Mouse (Mus musculus): ENCODE results near the gene Il27ra. TPM values are rescaled to one million over a fixed set of nuclear protein-coding genes. Genes with fewer than 3 reads are reported as not detected.

The Il27ra gene
- polyA plus RNA-seq, 1 experiment from 2014 or later, result 0.33 TPM

DNA sequence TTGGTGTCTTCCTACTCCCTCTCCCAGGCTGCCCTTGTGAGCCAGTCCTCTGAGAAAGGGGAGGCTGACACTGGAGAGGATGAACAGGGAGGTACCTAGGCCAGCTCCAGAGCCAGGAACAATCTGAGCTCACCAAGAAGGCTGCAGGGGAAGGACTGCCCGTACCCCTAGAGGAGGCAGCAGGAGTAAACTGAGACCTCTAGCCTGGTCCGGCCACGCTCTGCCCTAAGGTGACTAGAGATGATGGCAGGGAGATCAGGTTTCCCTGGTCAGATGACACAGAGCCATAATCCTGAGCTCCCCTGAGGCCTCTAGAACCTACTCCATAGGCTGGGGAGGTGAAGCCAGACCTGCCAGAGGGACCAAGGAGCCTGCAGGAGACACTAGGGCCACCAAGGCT is 34.5 kb upstream of the Il27ra start:
- H3K27ac ChIP-seq (replicated peaks; ENCODE audit: low read depth, low read length), result no peak overlapping the region
- H3K4me2 ChIP-seq (ENCODE audit: low read length), result no peak overlapping the region
- ATAC-seq (ENCODE audit: low FRiP score, low TSS enrichment), result no peak
- H3K9me3 ChIP-seq (ENCODE audit: control insufficient read depth, low read length), result no peaks in the 10 kb centered on the region
- no peak overlapping the region for H3K9ac ChIP-seq (replicated peaks; ENCODE audit: low read length)
- WGBS, result 91% methylated on average over 3 of the region's 3 CpGs
- peaks cover 11% of the 10 kb centered on the region for H3K4me1 ChIP-seq (ENCODE audit: control insufficient read depth, insufficient read depth, low read length)
- H3K36me3 ChIP-seq (ENCODE audit: control insufficient read depth, insufficient read depth, low read length), result peaks cover 62% of the 10 kb centered on the region
- DNase-seq, result no peak
- no peaks in the 10 kb centered on the region for H3K27me3 ChIP-seq (ENCODE audit: control insufficient read depth, insufficient read depth, low read length)
- H3K4me3 ChIP-seq (replicated peaks; ENCODE audit: low read depth, low read length), result no peak overlapping the region

DNA sequence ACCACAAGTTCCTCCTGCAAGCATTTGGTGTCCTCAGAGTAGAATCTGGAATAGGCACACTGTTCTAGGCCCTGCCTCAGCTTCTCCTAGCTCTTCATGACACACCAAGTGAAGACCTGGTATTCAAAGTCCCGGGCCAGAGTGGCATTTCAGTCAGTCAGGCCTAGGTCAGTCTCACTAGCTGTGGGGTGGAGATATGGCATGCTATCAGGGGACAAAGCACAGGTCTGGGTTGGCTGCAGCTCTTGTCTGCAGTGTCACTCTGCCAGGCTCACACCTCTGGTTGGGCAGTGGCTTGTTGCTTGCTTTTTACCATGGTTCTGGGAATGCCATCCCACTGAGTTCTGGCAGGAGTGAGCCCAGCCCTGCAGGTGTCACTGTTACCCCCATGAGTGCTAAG is 34.0 kb upstream of the Il27ra start:
- ATAC-seq (ENCODE audit: low FRiP score, low TSS enrichment) (no peak), DNase-seq (no peak)
- Histone ChIP-seq H3K9me3 (ENCODE audit: control insufficient read depth, low read length) (no peaks in the 10 kb centered on the region), H3K36me3 (ENCODE audit: control insufficient read depth, insufficient read depth, low read length) (peaks cover 59% of the 10 kb centered on the region), H3K4me2 (ENCODE audit: low read length) (no peak overlapping the region), H3K4me3 (replicated peaks; ENCODE audit: low read depth, low read length) (no peak overlapping the region), H3K4me1 (ENCODE audit: control insufficient read depth, insufficient read depth, low read length) (peaks cover 11% of the 10 kb centered on the region), H3K27ac (replicated peaks; ENCODE audit: low read depth, low read length) (no peak overlapping the region), H3K27me3 (ENCODE audit: control insufficient read depth, insufficient read depth, low read length) (no peaks in the 10 kb centered on the region), H3K9ac (replicated peaks; ENCODE audit: low read length) (no peak overlapping the region)
- WGBS, result 92% methylated on average over 1 of the region's 1 CpGs

DNA sequence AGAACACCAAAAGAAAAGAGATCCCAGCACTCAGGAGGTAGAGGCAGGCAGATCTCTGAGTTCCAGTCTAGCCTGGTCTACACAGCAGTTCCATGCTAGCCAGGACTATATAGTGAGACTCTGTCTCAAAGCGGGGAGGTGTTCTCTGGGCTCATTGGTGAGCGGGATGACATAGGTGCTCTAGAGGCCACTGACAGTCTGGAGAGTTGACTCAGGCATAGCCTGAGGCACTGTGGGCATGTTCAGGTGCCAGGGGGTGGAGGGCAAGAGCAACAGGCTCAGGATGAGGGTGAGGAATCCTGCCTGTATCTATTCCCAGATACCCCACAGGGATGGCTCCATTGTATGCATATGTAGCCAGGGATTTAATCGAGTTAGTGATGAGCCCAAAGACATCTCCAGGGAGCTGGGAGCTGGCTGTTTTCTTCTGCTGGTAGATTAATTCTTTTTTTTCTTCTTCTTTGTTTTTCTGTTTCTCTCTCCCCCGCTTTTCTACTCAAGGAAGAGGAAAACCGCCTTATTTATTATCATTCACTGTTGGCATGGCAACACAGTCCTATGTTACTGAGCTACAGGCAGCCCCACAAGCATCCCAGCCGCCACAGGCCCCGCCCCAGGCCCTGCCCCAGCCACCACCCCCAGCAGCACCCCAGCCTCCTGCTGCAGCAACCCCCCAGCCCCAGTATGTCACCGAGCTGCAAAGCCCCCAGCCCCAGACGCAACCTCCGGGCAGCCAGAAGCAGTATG is 31.0 kb upstream of the Il27ra start:
- Histone ChIP-seq H3K4me2 (ENCODE audit: low read length) (0 out of 2 replicates have a peak overlapping the region, but pooled peaks have one; percentile 18), H3K9me3 (ENCODE audit: control insufficient read depth, low read length) (no peaks in the 10 kb centered on the region), H3K4me1 (ENCODE audit: control insufficient read depth, insufficient read depth, low read length) (peaks cover 20% of the 10 kb centered on the region), H3K27ac (replicated peaks; ENCODE audit: low read depth, low read length) (peak overlapping the region; percentile 73), H3K27me3 (ENCODE audit: control insufficient read depth, insufficient read depth, low read length) (no peaks in the 10 kb centered on the region), H3K9ac (replicated peaks; ENCODE audit: low read length) (no peak overlapping the region; the same call in 1 of the 2 replicates), H3K4me3 (replicated peaks; ENCODE audit: low read depth, low read length) (no peak overlapping the region), H3K36me3 (ENCODE audit: control insufficient read depth, insufficient read depth, low read length) (peaks cover 35% of the 10 kb centered on the region)
- 33% methylated on average over 10 of the region's 10 CpGs for WGBS
- ATAC-seq (ENCODE audit: low FRiP score, low TSS enrichment) (no peak), DNase-seq (peak; percentile 57)

DNA sequence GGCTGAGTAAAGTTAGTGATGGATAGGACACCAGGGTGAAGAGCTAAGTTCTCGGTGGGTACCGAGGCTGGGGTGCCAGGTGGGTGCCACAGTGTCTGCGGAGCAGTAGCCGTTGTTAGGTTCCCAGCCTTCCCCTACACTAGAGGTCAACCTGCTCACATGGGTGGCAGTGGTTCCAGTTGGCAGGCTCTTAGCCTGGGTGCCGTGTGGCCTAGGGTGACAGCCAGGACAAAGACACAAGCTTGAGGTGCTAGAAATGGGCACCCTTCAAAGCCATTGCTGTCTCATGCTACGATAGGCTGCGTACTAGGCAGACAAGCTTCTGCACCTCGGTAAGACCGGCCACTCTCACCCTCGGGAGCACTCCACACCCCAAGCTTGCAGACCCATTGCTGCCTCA is 29.9 kb upstream of the Il27ra start:
- Histone ChIP-seq H3K9ac (replicated peaks; ENCODE audit: low read length) (no peak overlapping the region), H3K4me3 (replicated peaks; ENCODE audit: low read depth, low read length) (no peak overlapping the region), H3K4me2 (ENCODE audit: low read length) (no peak overlapping the region), H3K4me1 (ENCODE audit: control insufficient read depth, insufficient read depth, low read length) (peaks cover 29% of the 10 kb centered on the region), H3K36me3 (ENCODE audit: control insufficient read depth, insufficient read depth, low read length) (peaks cover 28% of the 10 kb centered on the region), H3K9me3 (ENCODE audit: control insufficient read depth, low read length) (no peaks in the 10 kb centered on the region), H3K27ac (replicated peaks; ENCODE audit: low read depth, low read length) (no peak overlapping the region), H3K27me3 (ENCODE audit: control insufficient read depth, insufficient read depth, low read length) (no peaks in the 10 kb centered on the region)
- WGBS, result 87% methylated on average over 10 of the region's 10 CpGs
- ATAC-seq (ENCODE audit: low FRiP score, low TSS enrichment) (no peak), DNase-seq (no peak)

DNA sequence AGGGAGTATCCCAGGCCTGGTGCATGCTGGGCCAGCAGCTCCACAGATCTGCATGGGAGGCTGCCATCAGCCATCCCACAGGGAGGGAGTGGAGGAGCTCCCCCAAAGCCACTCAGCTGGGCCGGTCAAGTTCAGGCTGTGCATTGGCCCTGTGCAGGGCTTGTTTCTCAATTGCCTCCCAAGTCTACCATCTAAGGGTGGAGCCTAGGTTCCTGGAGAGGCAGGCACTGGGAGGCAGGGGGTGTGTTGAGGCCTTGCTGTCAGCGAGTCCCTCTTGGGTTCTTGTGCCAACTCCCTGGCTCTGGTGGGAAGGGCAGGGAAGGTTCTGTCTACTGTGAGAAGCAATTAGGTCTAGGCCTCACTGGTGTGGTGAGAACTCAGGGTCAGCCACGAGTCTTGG is 29.5 kb upstream of the Il27ra start:
- no peak overlapping the region for H3K4me2 ChIP-seq (ENCODE audit: low read length)
- no peak overlapping the region for H3K9ac ChIP-seq (replicated peaks; ENCODE audit: low read length)
- H3K36me3 ChIP-seq (ENCODE audit: control insufficient read depth, insufficient read depth, low read length), result peaks cover 24% of the 10 kb centered on the region
- H3K4me3 ChIP-seq (replicated peaks; ENCODE audit: low read depth, low read length), result no peak overlapping the region
- H3K27me3 ChIP-seq (ENCODE audit: control insufficient read depth, insufficient read depth, low read length), result no peaks in the 10 kb centered on the region
- H3K9me3 ChIP-seq (ENCODE audit: control insufficient read depth, low read length), result no peaks in the 10 kb centered on the region
- WGBS, result 67% methylated on average over 3 of the region's 3 CpGs
- ATAC-seq (ENCODE audit: low FRiP score, low TSS enrichment) (no peak), DNase-seq (no peak)
- H3K27ac ChIP-seq (replicated peaks; ENCODE audit: low read depth, low read length), result no peak overlapping the region
- peaks cover 29% of the 10 kb centered on the region for H3K4me1 ChIP-seq (ENCODE audit: control insufficient read depth, insufficient read depth, low read length)

DNA sequence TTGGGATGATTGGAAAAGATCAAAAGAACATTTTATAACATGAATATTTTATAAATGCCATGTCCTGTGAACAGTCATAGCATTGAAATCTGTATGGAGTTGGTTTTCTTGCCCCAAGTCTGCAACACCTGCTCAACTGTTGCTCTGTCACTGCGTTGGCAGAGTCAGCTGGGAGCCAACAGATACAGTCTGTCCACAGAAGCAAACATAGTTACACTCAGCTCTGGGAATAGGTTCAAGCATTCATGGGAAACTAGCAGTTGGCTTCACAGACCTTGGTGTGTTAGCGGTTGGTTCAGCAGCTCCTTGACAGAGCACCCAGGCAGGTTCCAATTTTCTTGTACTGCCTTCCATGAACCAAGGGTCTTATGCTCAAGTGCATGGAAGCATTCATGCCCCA is 28.3 kb upstream of the Il27ra start:
- Histone ChIP-seq H3K9me3 (ENCODE audit: control insufficient read depth, low read length) (no peaks in the 10 kb centered on the region), H3K36me3 (ENCODE audit: control insufficient read depth, insufficient read depth, low read length) (peaks cover 14% of the 10 kb centered on the region), H3K4me2 (ENCODE audit: low read length) (no peak overlapping the region), H3K27ac (replicated peaks; ENCODE audit: low read depth, low read length) (no peak overlapping the region), H3K4me3 (replicated peaks; ENCODE audit: low read depth, low read length) (no peak overlapping the region), H3K27me3 (ENCODE audit: control insufficient read depth, insufficient read depth, low read length) (no peaks in the 10 kb centered on the region), H3K4me1 (ENCODE audit: control insufficient read depth, insufficient read depth, low read length) (peaks cover 30% of the 10 kb centered on the region), H3K9ac (replicated peaks; ENCODE audit: low read length) (no peak overlapping the region)
- no peak for ATAC-seq (ENCODE audit: low FRiP score, low TSS enrichment)
- DNase-seq, result no peak
- 83% methylated on average over 2 of the region's 2 CpGs for whole genome bisulfite sequencing

DNA sequence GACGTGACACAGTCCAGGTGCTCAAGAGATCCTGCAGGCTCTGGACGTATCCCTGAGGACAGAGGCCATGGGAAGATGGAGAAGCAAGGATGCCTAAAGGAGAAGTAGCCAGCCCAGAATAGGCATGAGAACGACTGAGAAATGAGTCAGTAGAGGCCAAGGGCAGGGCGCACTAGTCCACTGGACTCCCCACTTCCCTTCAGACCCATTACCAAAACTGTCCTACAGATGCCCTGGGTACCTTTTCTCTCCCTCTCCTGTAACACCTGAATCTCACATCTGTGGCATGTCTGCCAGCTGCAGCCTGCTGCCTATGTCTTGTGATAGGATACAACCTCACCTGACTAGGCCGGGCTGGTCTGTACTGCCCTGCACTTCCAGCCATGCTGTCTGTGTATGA is 27.9 kb upstream of the Il27ra start:
- H3K4me3 ChIP-seq (replicated peaks; ENCODE audit: low read depth, low read length), result no peak overlapping the region
- 83% methylated on average over 5 of the region's 5 CpGs for WGBS
- DNase-seq (no peak), ATAC-seq (ENCODE audit: low FRiP score, low TSS enrichment) (no peak)
- no peak overlapping the region for H3K9ac ChIP-seq (replicated peaks; ENCODE audit: low read length)
- H3K36me3 ChIP-seq (ENCODE audit: control insufficient read depth, insufficient read depth, low read length), result peaks cover 10% of the 10 kb centered on the region
- H3K27ac ChIP-seq (replicated peaks; ENCODE audit: low read depth, low read length), result no peak overlapping the region
- H3K27me3 ChIP-seq (ENCODE audit: control insufficient read depth, insufficient read depth, low read length), result no peaks in the 10 kb centered on the region
- peaks cover 32% of the 10 kb centered on the region for H3K4me1 ChIP-seq (ENCODE audit: control insufficient read depth, insufficient read depth, low read length)
- H3K9me3 ChIP-seq (ENCODE audit: control insufficient read depth, low read length), result no peaks in the 10 kb centered on the region
- H3K4me2 ChIP-seq (ENCODE audit: low read length), result no peak overlapping the region

DNA sequence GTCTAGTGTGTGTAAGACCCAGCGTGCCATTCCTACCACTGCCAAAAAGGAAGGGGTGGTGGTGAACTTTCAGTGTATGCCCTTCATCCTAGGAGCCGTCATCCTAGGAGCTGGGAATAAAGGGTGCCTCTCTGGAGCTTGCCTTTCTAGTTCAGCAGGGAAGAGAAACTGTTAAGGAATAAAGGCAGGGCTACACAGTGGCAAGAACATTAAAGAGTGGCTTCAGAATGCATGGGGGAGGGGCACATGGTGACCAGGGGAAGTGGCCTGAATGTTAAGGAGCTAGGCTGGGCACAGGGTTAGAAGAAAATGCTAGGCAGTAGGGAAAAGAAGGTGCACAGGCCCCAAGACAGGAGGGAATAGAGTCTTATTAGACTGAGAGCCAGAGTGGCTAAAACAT is 27.4 kb upstream of the Il27ra start:
- Histone ChIP-seq H3K36me3 (ENCODE audit: control insufficient read depth, insufficient read depth, low read length) (peaks cover 6% of the 10 kb centered on the region), H3K4me3 (replicated peaks; ENCODE audit: low read depth, low read length) (no peak overlapping the region), H3K27me3 (ENCODE audit: control insufficient read depth, insufficient read depth, low read length) (no peaks in the 10 kb centered on the region), H3K27ac (replicated peaks; ENCODE audit: low read depth, low read length) (no peak overlapping the region), H3K4me2 (ENCODE audit: low read length) (no peak overlapping the region), H3K9ac (replicated peaks; ENCODE audit: low read length) (no peak overlapping the region), H3K9me3 (ENCODE audit: control insufficient read depth, low read length) (no peaks in the 10 kb centered on the region), H3K4me1 (ENCODE audit: control insufficient read depth, insufficient read depth, low read length) (peaks cover 32% of the 10 kb centered on the region)
- ATAC-seq (ENCODE audit: low FRiP score, low TSS enrichment), result no peak
- 53% methylated on average over 2 of the region's 2 CpGs for WGBS
- DNase-seq, result no peak

DNA sequence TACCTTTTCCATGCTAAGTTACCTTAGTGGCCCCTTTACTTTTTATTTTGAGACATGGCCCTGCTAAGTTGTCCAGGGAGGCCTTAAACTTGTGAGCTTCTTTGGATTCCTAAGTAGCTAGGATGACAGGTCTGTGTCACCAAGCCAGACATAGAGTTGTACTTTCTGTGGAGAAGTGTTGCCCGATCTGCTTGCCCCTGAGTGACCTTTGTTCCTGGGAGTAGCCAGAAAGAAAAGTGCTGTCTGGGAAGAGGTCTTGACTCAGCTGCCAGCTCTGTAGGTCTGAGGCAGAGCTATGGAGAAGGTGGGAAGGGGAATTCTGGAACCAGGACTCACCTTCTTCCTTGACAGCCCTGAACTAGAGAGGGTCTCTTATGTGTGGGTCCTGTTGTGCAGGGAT is 26.8 kb upstream of the Il27ra start:
- peaks cover under 1% of the 10 kb centered on the region; the same call in 1 of the 2 replicates for H3K36me3 ChIP-seq (ENCODE audit: control insufficient read depth, insufficient read depth, low read length)
- ATAC-seq (ENCODE audit: low FRiP score, low TSS enrichment) (no peak), DNase-seq (no peak)
- peaks cover 32% of the 10 kb centered on the region for H3K4me1 ChIP-seq (ENCODE audit: control insufficient read depth, insufficient read depth, low read length)
- 64% methylated on average over 1 of the region's 1 CpGs for WGBS
- H3K4me3 ChIP-seq (replicated peaks; ENCODE audit: low read depth, low read length), result no peak overlapping the region
- H3K9ac ChIP-seq (replicated peaks; ENCODE audit: low read length), result no peak overlapping the region
- H3K4me2 ChIP-seq (ENCODE audit: low read length), result no peak overlapping the region
- H3K27me3 ChIP-seq (ENCODE audit: control insufficient read depth, insufficient read depth, low read length), result no peaks in the 10 kb centered on the region
- no peak overlapping the region for H3K27ac ChIP-seq (replicated peaks; ENCODE audit: low read depth, low read length)
- H3K9me3 ChIP-seq (ENCODE audit: control insufficient read depth, low read length), result no peaks in the 10 kb centered on the region

Data from midbrain, embryonic 14.5 days (tissue).